Mouse (Mus musculus) liver, embryonic 14.5 days (tissue): ENCODE data around the gene Lfng. TPM values are rescaled to one million over a fixed set of nuclear protein-coding genes. Genes with fewer than 3 reads are reported as not detected.

Experiments used
- ATAC-seq: fragments of 200-750 bp; cut with Nextera tagmentation; 2 replicates; pipeline ENCODE4 v1.8.0; 2017; ENCODE audit warnings: moderate number of reproducible peaks, mild to moderate bottlenecking, moderate library complexity; ENCODE audit not compliant: insufficient read depth
- DNase-seq, 3 experiments: peaks; one replicate each; pipeline ENCODE4 v3.0.0-alpha.2; 2012 to 2013; ENCODE audit warnings: low read depth in 3 of 3, low spot score in 3 of 3
- H3K27ac ChIP-seq: fragments of 300-500 bp; sonication (generic); 2 replicates; pipeline ENCODE4 v1.5.1; 2014; ENCODE audit warnings: moderate library complexity, mild to moderate bottlenecking, control low read depth, inconsistent platforms
- H3K27me3 ChIP-seq: fragments of 300-500 bp; sonication (generic); 2 replicates; pipeline ENCODE4 v1.6.1; 2014; ENCODE audit warnings: mild to moderate bottlenecking, low read length, moderate library complexity; ENCODE audit not compliant: control insufficient read depth, insufficient read depth
- H3K36me3 ChIP-seq: fragments of 300-500 bp; sonication (generic); replicated peaks from 2 replicates; pipeline ENCODE4 v1.6.1; 2014; ENCODE audit warnings: low read depth; ENCODE audit not compliant: control insufficient read depth, insufficient read depth
- H3K4me1 ChIP-seq, 2 experiments: fragments of 200-500 bp in 1 of 2; fragments of 300-500 bp in 1 of 2; sonication (generic) in 1 of 2; replicated peaks; 2 replicates each; pipeline ENCODE4 v1.6.1; 2012 to 2014; ENCODE audit warnings: antibody characterized with exemption in 1 of 2, inconsistent platforms in 1 of 2, low read length in 1 of 2; ENCODE audit not compliant: control insufficient read depth in 2 of 2, insufficient read depth in 2 of 2
- H3K4me2 ChIP-seq: fragments of 300-500 bp; sonication (generic); 2 replicates; pipeline ENCODE4 v1.6.1; 2014; ENCODE audit warnings: low read depth, mild to moderate bottlenecking, control low read depth, moderate library complexity
- H3K4me3 ChIP-seq, 2 experiments: fragments of 200-500 bp in 1 of 2; fragments of 300-500 bp in 1 of 2; sonication (generic) in 1 of 2; 2 replicates each; pipeline ENCODE4 v1.5.1; 2012 to 2014; ENCODE audit warnings: low read depth in 2 of 2, low read length in 2 of 2, mild to moderate bottlenecking in 2 of 2, control low read depth in 1 of 2, inconsistent platforms in 1 of 2, moderate library complexity in 1 of 2; ENCODE audit not compliant: insufficient read depth in 1 of 2
- H3K9ac ChIP-seq: fragments of 300-500 bp; sonication (generic); replicated peaks from 2 replicates; pipeline ENCODE4 v1.6.1; 2014; ENCODE audit warnings: mild to moderate bottlenecking, control low read depth, moderate library complexity
- H3K9me3 ChIP-seq: fragments of 300-500 bp; sonication (generic); 2 replicates; pipeline ENCODE4 v1.6.1; 2016; ENCODE audit warnings: low read length, mixed read lengths; ENCODE audit not compliant: control insufficient read depth
- CTCF ChIP-seq: IDR thresholded peaks from 2 replicates; pipeline ENCODE4 v1.5.1; 2016; ENCODE audit warnings: antibody characterized with exemption, low read depth, control low read depth
- EP300 ChIP-seq: IDR thresholded peaks from 2 replicates; pipeline ENCODE4 v1.6.1; 2016; ENCODE audit warnings: antibody characterized with exemption, low read depth
- WGBS: fragments of 180-500 bp; shearing (Covaris S2); extraction: QIAGEN DNeasy Blood & Tissue Kit; methylation state at CpG from one replicate; pipeline ENCODE4 v1.1.7; 2014; ENCODE audit not compliant: insufficient replicate concordance; 5-methylcytosine and 5-hydroxymethylcytosine counted together
- polyA plus RNA-seq, 2 experiments: library from polyadenylated mRNA; depleted of rRNA in 1 of 2; stranded (reverse) in 1 of 2; unstranded in 1 of 2; fragments of >200 nt; fragmentation: Nextera tagmentation in 1 of 2; extraction: Ambion mirVana in 1 of 2; gene quantifications; 2 replicates each; pipeline versions ENCODE4 v1.2.1 to v1.2.3; 2012 to 2014

Gene Lfng
- polyA plus RNA-seq, 2 experiments = 9.9 to 12.1 TPM

DNA sequence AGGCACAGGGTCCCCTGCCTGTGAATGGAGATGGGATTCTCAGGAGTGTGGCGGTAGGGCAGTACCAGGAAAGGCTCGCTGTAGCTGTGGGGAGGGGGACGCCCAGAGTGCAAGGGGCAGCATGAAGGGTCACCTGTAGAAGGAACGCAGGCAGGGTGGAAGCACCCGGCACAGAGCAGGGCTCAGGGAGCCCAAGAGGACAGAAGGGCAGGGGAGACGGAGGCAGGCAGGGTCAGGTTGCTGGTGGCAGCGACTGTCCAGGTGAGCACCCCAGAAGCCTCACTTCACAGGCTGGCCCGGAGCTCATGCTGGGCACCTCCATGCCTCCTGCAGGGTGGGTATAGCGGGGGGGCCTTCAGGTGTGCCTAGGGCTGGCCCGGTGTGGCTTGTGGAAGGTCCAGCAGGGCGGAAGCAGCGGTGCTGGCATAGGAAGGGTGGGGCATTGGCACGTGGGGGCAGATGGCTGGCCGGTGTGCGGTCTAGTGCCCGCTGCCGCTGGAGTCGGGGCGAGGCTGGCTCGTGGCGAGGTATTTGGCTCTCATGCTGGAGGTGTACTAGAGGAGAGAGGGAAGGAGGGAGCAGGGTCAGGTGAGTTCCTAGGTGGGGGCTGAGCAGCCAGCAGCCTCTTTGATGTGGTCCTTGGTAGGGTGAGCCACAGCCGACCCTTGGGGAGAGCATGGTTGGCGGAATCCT lies 16.0 kb downstream of the Lfng start:
- H3K27me3 ChIP-seq = no peaks in the 10 kb centered on the region
- H3K9ac ChIP-seq = no peak overlapping the region
- WGBS = 85% methylated on average over 23 of the region's 23 CpGs
- 0 out of 4 replicates have a peak, but pooled peaks cover 0 to 2% of the 10 kb centered on the region in 2 experiments for H3K4me1 ChIP-seq
- H3K27ac ChIP-seq = no peak overlapping the region
- DNase-seq (no peak), ATAC-seq (no peak)
- H3K4me2 ChIP-seq = no peak overlapping the region
- H3K9me3 ChIP-seq = no peaks in the 10 kb centered on the region
- no peak overlapping the region for H3K4me3 ChIP-seq
- TF ChIP-seq EP300 (no peak), CTCF (no peak)
- H3K36me3 ChIP-seq = no peaks in the 10 kb centered on the region

DNA sequence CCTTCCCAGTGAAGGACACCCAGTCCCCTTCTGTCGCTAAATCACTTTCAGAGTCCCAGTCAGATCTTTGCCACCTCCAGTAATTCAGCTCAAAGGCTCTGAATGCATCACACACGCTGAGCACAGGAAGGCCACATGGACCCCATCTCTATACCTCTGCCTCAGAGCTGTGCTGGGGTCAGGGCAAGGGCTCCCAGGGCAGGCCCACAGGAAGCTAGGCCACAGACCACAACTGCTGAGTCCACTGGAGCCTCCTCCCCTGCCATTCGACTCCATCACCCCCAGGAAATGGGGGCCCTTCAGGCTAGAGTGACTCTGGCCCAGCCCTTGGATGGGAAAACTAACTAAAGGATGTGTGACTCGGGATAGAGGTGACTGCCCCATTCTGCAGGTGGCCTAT lies 16.7 kb downstream of the Lfng start:
- WGBS = 50% methylated on average over 4 of the region's 4 CpGs
- ATAC-seq (no peak), DNase-seq (no peak)
- no peaks in the 10 kb centered on the region for H3K9me3 ChIP-seq
- no peak overlapping the region for H3K4me2 ChIP-seq
- no peak overlapping the region for H3K9ac ChIP-seq
- no peaks in the 10 kb centered on the region for H3K36me3 ChIP-seq
- H3K4me3 ChIP-seq = no peak overlapping the region
- H3K27ac ChIP-seq = no peak overlapping the region
- H3K4me1 ChIP-seq = no peaks in the 10 kb centered on the region
- no peak for TF ChIP-seq EP300
- TF ChIP-seq CTCF = no peak
- no peaks in the 10 kb centered on the region for H3K27me3 ChIP-seq

DNA sequence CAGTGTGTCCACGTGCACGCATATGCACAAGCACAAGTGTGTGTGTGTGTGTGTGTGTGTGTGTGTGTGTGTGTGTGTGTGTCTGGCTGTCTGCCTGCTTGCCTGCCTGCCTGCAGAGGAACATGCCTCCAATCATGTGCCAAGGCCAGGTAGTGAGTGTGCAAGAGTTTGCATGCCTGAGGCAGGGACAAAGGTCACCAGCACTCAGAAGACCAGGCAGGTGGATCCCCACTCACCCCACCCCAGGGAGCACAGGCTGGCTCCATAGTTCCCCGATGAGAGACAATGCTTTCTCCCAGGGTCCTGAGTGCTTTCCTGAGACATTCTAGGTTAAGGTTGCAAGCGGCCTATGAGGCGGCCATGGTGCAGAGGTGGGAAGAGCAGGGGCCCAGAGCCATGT lies 17.1 kb downstream of the Lfng start:
- no peak for TF ChIP-seq CTCF
- no peak for TF ChIP-seq EP300
- no peaks in the 10 kb centered on the region for H3K27me3 ChIP-seq
- H3K4me1 ChIP-seq = no peaks in the 10 kb centered on the region
- 76% methylated on average over 5 of the region's 5 CpGs for WGBS
- DNase-seq = no peak
- H3K4me3 ChIP-seq = no peak overlapping the region
- H3K36me3 ChIP-seq = no peaks in the 10 kb centered on the region
- H3K4me2 ChIP-seq = no peak overlapping the region
- no peak overlapping the region for H3K27ac ChIP-seq
- H3K9ac ChIP-seq = no peak overlapping the region
- no peak for ATAC-seq
- no peaks in the 10 kb centered on the region for H3K9me3 ChIP-seq

DNA sequence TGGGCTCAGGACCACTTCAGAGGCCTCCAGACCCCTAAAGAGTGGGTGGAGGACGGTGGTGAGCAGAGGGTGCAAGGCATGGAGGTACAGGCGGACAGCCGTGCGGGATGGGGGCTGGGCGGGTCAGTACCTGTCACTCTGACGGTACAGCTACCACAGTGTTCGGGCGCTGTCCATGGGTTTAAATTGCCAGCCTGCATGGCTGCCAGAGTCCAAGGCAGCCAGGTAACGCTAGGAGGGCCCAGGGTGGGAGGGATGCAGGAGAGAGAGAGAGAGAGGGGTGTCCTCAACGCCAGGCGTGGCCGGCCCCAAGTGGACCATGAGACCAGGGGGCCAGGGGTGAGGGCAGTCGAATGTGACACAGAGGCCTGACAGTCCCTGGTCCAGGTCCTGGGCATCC lies 17.8 kb downstream of the Lfng start:
- no peaks in the 10 kb centered on the region for H3K4me1 ChIP-seq
- no peaks in the 10 kb centered on the region for H3K36me3 ChIP-seq
- DNase-seq (no peak), ATAC-seq (no peak)
- H3K9ac ChIP-seq = no peak overlapping the region
- H3K4me2 ChIP-seq = no peak overlapping the region
- no peak overlapping the region for H3K4me3 ChIP-seq
- H3K27ac ChIP-seq = no peak overlapping the region
- TF ChIP-seq CTCF = no peak
- no peak for TF ChIP-seq EP300
- H3K9me3 ChIP-seq = no peaks in the 10 kb centered on the region
- no peaks in the 10 kb centered on the region for H3K27me3 ChIP-seq
- WGBS = 83% methylated on average over 13 of the region's 13 CpGs

DNA sequence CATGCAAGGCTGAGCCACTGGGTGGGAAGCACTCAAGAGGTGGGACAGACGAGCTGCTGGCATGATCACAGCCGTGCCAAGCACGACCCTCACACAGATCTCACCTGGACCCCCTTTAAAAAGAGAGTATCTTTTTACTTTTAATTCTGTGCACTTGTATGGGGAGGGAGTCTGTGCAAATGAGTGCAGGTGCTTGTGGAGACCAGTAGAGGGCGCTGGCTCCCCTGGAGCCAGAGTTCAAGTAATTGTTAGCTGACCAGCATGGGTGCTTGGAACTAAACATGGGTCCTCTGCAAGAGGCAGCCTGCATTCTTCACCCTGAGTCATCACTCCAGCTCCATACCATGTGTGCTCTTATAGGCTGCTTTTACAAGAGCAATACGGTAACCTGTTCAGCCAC lies 20.5 kb downstream of the Lfng start:
- ATAC-seq = no peak
- Histone ChIP-seq H3K9ac (no peak overlapping the region), H3K27ac (no peak overlapping the region), H3K4me1 (no peaks in the 10 kb centered on the region), H3K36me3 (no peaks in the 10 kb centered on the region), H3K4me2 (no peak overlapping the region), H3K4me3 (no peak overlapping the region), H3K9me3 (no peaks in the 10 kb centered on the region), H3K27me3 (no peaks in the 10 kb centered on the region)
- no peak for DNase-seq
- TF ChIP-seq EP300 (no peak), CTCF (peak; percentile 45)
- WGBS = 78% methylated on average over 5 of the region's 5 CpGs
